Mouse (Mus musculus): ENCODE data around the gene Nktr. TPM values are rescaled to one million over a fixed set of nuclear protein-coding genes. Genes with fewer than 3 reads are reported as not detected.

Nktr gene
- polyA plus RNA-seq, 1 experiment from 2014 or later, result 56.1 TPM

DNA sequence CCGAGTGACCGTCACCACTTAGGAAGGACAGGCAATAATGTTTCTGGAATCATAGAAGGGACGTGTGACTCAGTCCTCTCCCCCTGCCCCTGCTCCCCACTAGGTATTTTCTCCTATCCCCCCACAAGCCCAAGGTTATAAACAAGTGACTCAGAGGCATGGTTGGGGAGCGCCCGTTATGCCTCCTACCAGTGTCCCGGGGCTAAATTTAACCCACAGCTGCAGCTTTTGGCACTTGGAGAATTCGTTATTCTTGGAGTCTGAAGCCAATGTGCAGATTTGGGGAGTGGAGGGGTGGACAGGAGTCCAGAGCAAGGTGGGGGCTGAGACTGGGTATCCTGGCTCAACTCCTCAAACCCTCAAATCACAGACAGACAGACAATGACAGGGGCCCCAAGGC is 57.5 kb downstream of the Nktr start:
- H3K27me3 ChIP-seq (ENCODE audit: low read depth, poor library complexity, severe bottlenecking), result peaks cover 57% of the 10 kb centered on the region
- H3K9me3 ChIP-seq (replicated peaks), result no peaks in the 10 kb centered on the region
- H3K4me3 ChIP-seq, result no peak overlapping the region
- no peak overlapping the region for H3K27ac ChIP-seq (replicated peaks)
- 87% methylated on average over 7 of the region's 7 CpGs for WGBS
- H3K36me3 ChIP-seq, result no peaks in the 10 kb centered on the region
- H3K4me1 ChIP-seq, result peaks cover 11% of the 10 kb centered on the region
- DNase-seq (ENCODE audit: low spot score), result no peak

DNA sequence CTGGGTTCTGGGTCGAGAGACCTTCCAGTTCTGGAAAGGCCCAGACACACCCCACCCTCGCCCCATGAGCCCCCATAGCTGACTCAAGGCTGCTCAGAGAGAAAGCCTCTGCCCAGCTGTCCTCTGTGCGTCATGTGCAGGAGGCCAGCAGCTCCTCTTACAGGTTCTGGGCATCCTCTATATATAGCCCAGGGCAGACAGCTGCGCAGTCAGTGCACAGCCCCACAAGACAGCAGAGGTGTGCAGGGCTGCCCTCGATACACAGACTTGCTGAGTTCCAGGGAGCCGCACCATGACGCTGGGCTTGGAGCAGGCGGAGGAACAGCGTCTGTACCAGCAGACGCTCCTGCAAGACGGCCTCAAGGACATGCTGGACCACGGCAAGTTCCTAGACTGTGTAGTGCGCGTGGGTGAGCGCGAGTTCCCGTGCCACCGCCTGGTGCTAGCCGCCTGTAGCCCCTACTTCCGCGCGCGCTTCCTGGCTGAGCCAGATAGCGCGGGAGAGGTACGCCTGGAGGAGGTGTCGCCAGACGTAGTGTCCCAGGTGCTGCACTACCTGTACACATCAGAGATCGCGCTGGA is 58.6 kb downstream of the Nktr start, which contains the start of gene Klhl40:
Gene Klhl40, plus strand, starts transcription at position 124 of the 582 bp plus-strand sequence.
- H3K27ac ChIP-seq (replicated peaks), result no peak within 1 kb of the TSS; the same call in 1 of the 2 replicates
- peaks cover 57% of the 10 kb centered on the region for H3K27me3 ChIP-seq (ENCODE audit: low read depth, poor library complexity, severe bottlenecking)
- H3K4me1 ChIP-seq, result peaks cover 11% of the 10 kb centered on the region
- H3K36me3 ChIP-seq, result no peaks in the 10 kb centered on the region
- H3K4me3 ChIP-seq, result peak within 1 kb of the TSS; percentile 45
- H3K9me3 ChIP-seq (replicated peaks), result no peaks in the 10 kb centered on the region
- WGBS, result 23% methylated on average over 30 of the region's 30 CpGs
- no peak for DNase-seq (ENCODE audit: low spot score)

DNA sequence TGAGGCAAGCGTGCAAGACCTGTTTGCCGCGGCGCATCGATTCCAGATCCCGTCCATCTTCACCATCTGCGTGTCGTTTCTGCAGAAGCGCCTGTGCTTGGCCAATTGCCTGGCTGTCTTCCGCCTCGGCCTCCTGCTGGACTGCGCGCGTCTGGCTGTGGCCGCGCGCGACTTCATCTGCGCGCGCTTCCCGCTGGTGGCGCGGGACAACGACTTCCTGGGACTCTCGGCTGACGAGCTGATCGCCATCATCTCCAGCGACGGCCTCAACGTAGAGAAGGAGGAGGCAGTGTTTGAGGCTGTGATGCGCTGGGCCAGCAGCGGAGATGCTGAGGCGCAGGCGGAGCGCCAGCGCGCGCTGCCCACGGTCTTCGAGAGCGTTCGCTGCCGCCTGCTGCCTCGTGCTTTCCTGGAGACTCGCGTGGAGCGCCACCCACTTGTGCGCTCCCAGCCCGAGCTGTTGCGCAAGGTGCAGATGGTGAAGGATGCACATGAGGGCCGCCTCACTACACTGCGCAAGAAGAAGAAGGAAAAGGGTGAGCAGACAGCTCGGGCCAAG is 59.2 kb downstream of the Nktr start:
- peak; percentile 35 for DNase-seq (ENCODE audit: low spot score)
- H3K4me3 ChIP-seq, result peak overlapping the region; percentile 45
- H3K4me1 ChIP-seq, result peaks cover 11% of the 10 kb centered on the region
- H3K27me3 ChIP-seq (ENCODE audit: low read depth, poor library complexity, severe bottlenecking), result peaks cover 57% of the 10 kb centered on the region
- H3K36me3 ChIP-seq, result no peaks in the 10 kb centered on the region
- H3K9me3 ChIP-seq (replicated peaks), result no peaks in the 10 kb centered on the region
- no peak overlapping the region; the same call in 1 of the 2 replicates for H3K27ac ChIP-seq (replicated peaks)
- WGBS, result 13% methylated on average over 54 of the region's 54 CpGs

GRCm38 (mm10) chr9:121784801-121785200 is 65.8 kb downstream of the Nktr start:
- no peak for DNase-seq (ENCODE audit: low spot score)
- Histone ChIP-seq H3K4me1 (no peaks in the 10 kb centered on the region; the same call in 1 of the 2 replicates), H3K9me3 (replicated peaks) (no peaks in the 10 kb centered on the region), H3K36me3 (no peaks in the 10 kb centered on the region), H3K4me3 (no peak overlapping the region), H3K27ac (replicated peaks) (no peak overlapping the region), H3K27me3 (ENCODE audit: low read depth, poor library complexity, severe bottlenecking) (peaks cover 12% of the 10 kb centered on the region)
- WGBS, result 93% methylated on average over 12 of the region's 12 CpGs

- Histone ChIP-seq H3K27me3 (ENCODE audit: low read depth, poor library complexity, severe bottlenecking) (peaks cover 7% of the 10 kb centered on the region), H3K4me1 (no peaks in the 10 kb centered on the region; the same call in 1 of the 2 replicates), H3K36me3 (no peaks in the 10 kb centered on the region), H3K9me3 (replicated peaks) (no peaks in the 10 kb centered on the region), H3K4me3 (no peak overlapping the region), H3K27ac (replicated peaks) (no peak overlapping the region)
- 86% methylated on average over 8 of the region's 8 CpGs for WGBS
- DNase-seq (ENCODE audit: low spot score), result no peak
These were observed 66.3 kb downstream of the Nktr start for GRCm38 (mm10) chr9:121785261-121785660.

GRCm38 (mm10) chr9:121786359-121786758 is 67.4 kb downstream of the Nktr start:
- no peak overlapping the region for H3K4me3 ChIP-seq
- no peak overlapping the region for H3K27ac ChIP-seq (replicated peaks)
- 90% methylated on average over 2 of the region's 2 CpGs for WGBS
- no peaks in the 10 kb centered on the region for H3K9me3 ChIP-seq (replicated peaks)
- H3K27me3 ChIP-seq (ENCODE audit: low read depth, poor library complexity, severe bottlenecking), result no peaks in the 10 kb centered on the region
- no peak for DNase-seq (ENCODE audit: low spot score)
- peaks cover 3% of the 10 kb centered on the region; the same call in 1 of the 2 replicates for H3K4me1 ChIP-seq
- no peaks in the 10 kb centered on the region for H3K36me3 ChIP-seq

DNA sequence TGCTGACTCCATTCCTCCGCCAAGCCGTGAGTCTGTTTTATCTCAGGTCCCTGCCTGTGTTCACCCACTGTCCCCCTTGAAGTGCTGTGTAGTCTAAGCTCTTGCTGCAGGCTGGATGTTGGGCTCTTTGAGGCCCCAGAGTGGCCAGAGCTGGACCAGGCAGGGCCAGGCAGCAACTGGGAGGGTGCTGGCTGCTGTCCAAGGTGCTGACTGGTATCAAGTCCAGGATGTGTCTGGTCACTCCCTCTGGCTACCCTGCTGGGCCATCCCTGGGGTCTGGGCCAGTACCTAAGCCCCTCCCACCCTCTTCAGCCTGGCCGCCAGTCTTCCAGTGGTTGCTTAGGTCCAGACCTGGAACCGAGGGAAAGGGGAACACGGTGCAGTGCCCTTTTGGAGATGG is 72.2 kb downstream of the Nktr start:
- no peaks in the 10 kb centered on the region for H3K9me3 ChIP-seq (replicated peaks)
- no peaks in the 10 kb centered on the region for H3K36me3 ChIP-seq
- H3K4me3 ChIP-seq, result no peak overlapping the region
- peak; percentile 60 for DNase-seq (ENCODE audit: low spot score)
- H3K4me1 ChIP-seq, result peaks cover 12% of the 10 kb centered on the region; the same call in 1 of the 2 replicates
- no peak overlapping the region for H3K27ac ChIP-seq (replicated peaks)
- H3K27me3 ChIP-seq (ENCODE audit: low read depth, poor library complexity, severe bottlenecking), result no peaks in the 10 kb centered on the region
- 12% methylated on average over 5 of the region's 5 CpGs for WGBS

DNA sequence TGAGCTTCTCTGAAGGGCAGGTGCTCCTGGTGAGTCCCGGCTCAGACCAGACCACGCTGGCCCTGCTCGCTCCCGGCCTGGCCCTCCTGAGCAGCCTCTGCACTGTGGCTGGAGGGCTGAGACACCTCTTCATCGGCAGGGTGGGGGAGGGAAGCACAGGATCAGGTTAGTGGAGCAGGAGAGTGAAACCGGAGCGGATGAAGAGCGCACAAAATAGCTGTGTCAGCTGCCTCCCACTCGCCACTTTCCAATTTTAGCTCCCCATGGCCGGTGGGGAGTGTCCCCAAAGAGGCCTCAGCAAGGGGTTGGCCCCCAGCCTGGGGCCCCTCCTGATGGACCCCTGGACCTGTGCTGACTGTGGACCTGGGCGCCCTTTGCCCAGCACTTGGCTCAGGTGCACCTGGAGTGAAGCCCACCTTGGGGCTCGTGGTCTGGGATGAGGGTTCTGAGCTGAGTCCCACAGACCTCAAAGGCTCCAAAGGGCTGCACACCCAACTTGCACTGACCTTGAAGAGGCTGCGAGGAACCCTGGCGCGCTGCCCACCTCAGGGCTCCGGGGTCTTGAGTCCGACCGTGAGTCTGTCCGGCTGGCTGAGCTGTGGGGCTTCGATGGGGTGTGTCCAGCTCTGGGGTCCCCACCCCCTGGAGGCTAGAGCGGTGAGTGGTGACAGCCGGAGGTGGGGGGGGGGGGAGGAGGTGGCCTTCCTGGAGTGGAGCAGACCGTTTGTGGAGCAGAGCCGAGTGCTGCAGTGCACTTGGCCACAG is 73.0 kb downstream of the Nktr start, which contains the start of gene Hhatl:
Gene Hhatl, minus strand, starts transcription at position 751 of the 765 bp plus-strand sequence.
- DNase-seq (ENCODE audit: low spot score), result no peak
- H3K4me3 ChIP-seq, result no peak within 1 kb of the TSS
- 51% methylated on average over 24 of the region's 24 CpGs for WGBS

DNA sequence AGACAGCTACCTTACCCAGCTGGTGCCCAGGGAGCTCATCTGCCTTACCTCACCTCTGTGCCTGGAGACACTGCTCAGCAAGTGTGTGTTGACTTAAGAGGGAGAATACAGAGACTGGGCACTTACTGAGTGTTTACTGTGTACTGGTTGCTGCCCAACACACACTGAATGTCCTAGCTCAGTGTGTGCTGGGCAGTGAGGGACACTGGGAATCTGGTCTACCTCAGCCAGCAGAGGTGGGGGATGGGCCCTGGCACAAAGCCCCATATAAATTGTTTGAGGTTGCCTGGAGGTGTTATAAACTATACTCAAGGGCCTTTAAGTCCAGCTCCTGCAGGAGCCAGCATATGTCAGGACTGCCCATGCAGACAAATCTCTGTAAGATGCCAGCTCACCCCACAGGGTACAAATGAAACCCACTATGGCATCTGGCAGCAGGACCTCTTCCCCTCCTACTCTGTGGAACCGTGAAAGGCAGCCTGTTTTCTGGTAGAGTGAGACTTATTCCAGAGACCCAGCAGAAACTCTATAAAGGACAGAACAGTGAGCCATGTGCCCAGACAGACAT is 76.1 kb downstream of the Nktr start:
- Histone ChIP-seq H3K36me3 (no peaks in the 10 kb centered on the region), H3K27me3 (ENCODE audit: low read depth, poor library complexity, severe bottlenecking) (no peaks in the 10 kb centered on the region)
- WGBS, result 61% methylated on average over 1 of the region's 1 CpGs

More for the DNA sequence above, 73.0 kb downstream of the Nktr start, which contains the start of gene Hhatl:
- no peaks in the 10 kb centered on the region for H3K9me3 ChIP-seq (replicated peaks)
- peaks cover 12% of the 10 kb centered on the region; the same call in 1 of the 2 replicates for H3K4me1 ChIP-seq
- no peaks in the 10 kb centered on the region for H3K36me3 ChIP-seq
- no peak within 1 kb of the TSS for H3K27ac ChIP-seq (replicated peaks)
- H3K27me3 ChIP-seq (ENCODE audit: low read depth, poor library complexity, severe bottlenecking), result no peaks in the 10 kb centered on the region

DNA sequence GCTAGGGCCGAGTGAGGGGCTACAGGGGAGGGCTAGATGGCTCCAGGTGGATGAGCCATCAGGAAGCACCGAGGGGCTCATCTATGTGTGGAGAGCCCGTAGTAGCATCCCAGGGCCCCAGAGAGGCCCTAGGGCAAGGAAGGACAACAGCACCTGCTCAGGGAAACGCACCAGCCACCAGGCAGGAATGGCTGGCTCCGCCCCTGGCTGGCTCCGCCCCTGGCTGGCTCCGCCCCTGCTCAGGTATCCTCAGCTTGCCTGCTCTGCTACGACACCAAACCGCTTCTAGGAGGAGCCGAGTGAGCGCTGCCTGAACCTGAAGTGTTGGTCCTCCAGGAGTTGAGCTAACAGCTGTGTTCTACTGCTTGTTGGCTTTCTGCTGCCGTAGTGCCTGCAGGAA is 78.8 kb downstream of the Nktr start:
- DNase-seq (ENCODE audit: low spot score), result no peak
- WGBS, result 21% methylated on average over 12 of the region's 12 CpGs
- H3K36me3 ChIP-seq, result no peaks in the 10 kb centered on the region
- H3K4me1 ChIP-seq, result peaks cover 27% of the 10 kb centered on the region
- H3K9me3 ChIP-seq (replicated peaks), result no peaks in the 10 kb centered on the region
- H3K27me3 ChIP-seq (ENCODE audit: low read depth, poor library complexity, severe bottlenecking), result no peaks in the 10 kb centered on the region
- no peak overlapping the region for H3K27ac ChIP-seq (replicated peaks)
- no peak overlapping the region for H3K4me3 ChIP-seq

More for the DNA sequence above, 76.1 kb downstream of the Nktr start:
- Histone ChIP-seq H3K9me3 (replicated peaks) (no peaks in the 10 kb centered on the region), H3K4me3 (no peak overlapping the region), H3K4me1 (peaks cover 25% of the 10 kb centered on the region), H3K27ac (replicated peaks) (no peak overlapping the region)
- no peak for DNase-seq (ENCODE audit: low spot score)

GRCm38 (mm10) chr9:121798887-121799520 is 80.0 kb downstream of the Nktr start:
- Histone ChIP-seq H3K4me1 (peaks cover 27% of the 10 kb centered on the region), H3K36me3 (no peaks in the 10 kb centered on the region), H3K9me3 (replicated peaks) (no peaks in the 10 kb centered on the region), H3K27ac (replicated peaks) (0 out of 2 replicates have a peak overlapping the region, but pooled peaks have one; percentile 38), H3K27me3 (ENCODE audit: low read depth, poor library complexity, severe bottlenecking) (no peaks in the 10 kb centered on the region), H3K4me3 (no peak overlapping the region)
- peak; percentile 19 for DNase-seq (ENCODE audit: low spot score)
- 46% methylated on average over 6 of the region's 6 CpGs for WGBS

DNA sequence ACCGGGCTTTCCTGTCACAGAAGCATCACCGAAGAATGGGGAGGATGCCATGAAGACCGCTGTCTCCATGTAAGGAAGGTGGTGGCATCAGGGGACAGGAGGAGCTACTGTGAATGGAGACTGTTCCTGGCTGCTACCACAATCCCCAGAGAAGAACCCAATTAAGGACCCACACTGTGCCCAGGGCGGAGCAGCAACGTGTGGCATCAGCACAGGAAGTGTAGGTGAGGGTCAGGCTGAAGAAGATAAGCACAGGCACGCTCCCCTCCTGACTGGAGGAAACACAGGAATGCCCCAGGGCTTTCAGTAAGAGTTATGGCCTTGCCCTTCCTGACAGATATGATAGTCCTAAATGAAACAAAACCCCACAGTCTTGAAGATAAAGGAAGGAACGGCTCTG is 83.8 kb downstream of the Nktr start:
- Histone ChIP-seq H3K27ac (replicated peaks) (no peak overlapping the region), H3K4me1 (peaks cover 39% of the 10 kb centered on the region), H3K9me3 (replicated peaks) (no peaks in the 10 kb centered on the region), H3K27me3 (ENCODE audit: low read depth, poor library complexity, severe bottlenecking) (no peaks in the 10 kb centered on the region), H3K36me3 (no peaks in the 10 kb centered on the region), H3K4me3 (no peak overlapping the region)
- DNase-seq (ENCODE audit: low spot score), result no peak
- 75% methylated on average over 7 of the region's 7 CpGs for WGBS
